Mouse (Mus musculus) gastrocnemius, postnatal 4 days (tissue): Measurements from ENCODE around the gene Adrm1. TPM values are rescaled to one million over a fixed set of nuclear protein-coding genes. Genes with fewer than 3 reads are reported as not detected.
A peak's percentile ranks its signal among the peaks of the same experiment; 100 is the strongest.
"Not testable (repeated sequence)": the region's sequence is repeated elsewhere in the genome, so short reads cannot be mapped to it uniquely, and the experiment has no call there.

Source experiments
- DNase-seq, 2 experiments: peaks; one replicate each; pipeline ENCODE4 v3.0.0; 2021 to 2022; ENCODE audit warnings: low spot score in 2 of 2, mixed read lengths in 2 of 2
- long read RNA-seq, 2 experiments: library from polyadenylated mRNA; stranded (forward); transcript quantifications; one replicate each; pipeline ENCODE4 v2.0.0; 2021
- total RNA-seq, 2 experiments: library from RNA; stranded (reverse); gene quantifications; 2 replicates each; pipeline ENCODE4 v1.2.3; 2021

The Adrm1 gene
- total RNA-seq, result 100 to 1,000 TPM; 113 to 131 TPM
- long read RNA-seq, experiment 1, transcript Adrm1-201 (10 exons, 1,535 nt), result major isoform, 208 of 246 reads
- long read RNA-seq, experiment 1, partial matches to known transcripts, result 6 of 246 reads
- long read RNA-seq, experiment 1, other reads (novel, unspliced or antisense), result 32 of 246 reads
- long read RNA-seq, experiment 2, full-length matches to known transcripts, result 226 of 276 reads
- long read RNA-seq, experiment 2, partial matches to known transcripts, result 16 of 276 reads
- long read RNA-seq, experiment 2, other reads (novel, unspliced or antisense), result 34 of 276 reads

GRCm38 (mm10) chr2:180170806-180171521 lies at the start of gene Adrm1:
TSS of gene Adrm1 (plus strand) at chr2:180171485.
- DNase-seq, result peak; percentile 96 to 97

GRCm38 (mm10) chr2:180124192-180124591 lies 47.1 kb upstream of the Adrm1 start:
- no peak for DNase-seq

GRCm38 (mm10) chr2:180126195-180126594 lies 45.1 kb upstream of the Adrm1 start:
- DNase-seq, result peak in 1 of 2 experiments; percentile 37

GRCm38 (mm10) chr2:180127675-180128074 lies 43.6 kb upstream of the Adrm1 start:
- no peak for DNase-seq

GRCm38 (mm10) chr2:180133231-180133630 lies 38.1 kb upstream of the Adrm1 start:
- no peak for DNase-seq

- no peak for DNase-seq
Observed at GRCm38 (mm10) chr2:180133911-180134310, 37.4 kb upstream of the Adrm1 start.

GRCm38 (mm10) chr2:180135414-180135813 lies 35.9 kb upstream of the Adrm1 start:
- DNase-seq, result no peak

- DNase-seq, result no peak
Observed at GRCm38 (mm10) chr2:180146091-180146490, 25.2 kb upstream of the Adrm1 start.

GRCm38 (mm10) chr2:180147379-180147778 lies 23.9 kb upstream of the Adrm1 start:
- no peak for DNase-seq

- no peak for DNase-seq
Observed at GRCm38 (mm10) chr2:180148551-180148950, 22.7 kb upstream of the Adrm1 start.

GRCm38 (mm10) chr2:180154796-180155195 lies 16.5 kb upstream of the Adrm1 start:
- DNase-seq, result no peak

- no peak for DNase-seq
Observed at GRCm38 (mm10) chr2:180158627-180159026, 12.7 kb upstream of the Adrm1 start.

GRCm38 (mm10) chr2:180165855-180166254 lies 5.4 kb upstream of the Adrm1 start:
- no peak for DNase-seq

GRCm38 (mm10) chr2:180166869-180167268 lies 4.4 kb upstream of the Adrm1 start:
- DNase-seq, result no peak

GRCm38 (mm10) chr2:180170151-180170805 lies 1.0 kb upstream of the Adrm1 start:
- DNase-seq, result no peak

GRCm38 (mm10) chr2:180171522-180172070 lies 311 bp downstream of the Adrm1 start:
- no peak for DNase-seq

- DNase-seq, result no peak
Observed at GRCm38 (mm10) chr2:180172152-180172551, 867 bp downstream of the Adrm1 start.

GRCm38 (mm10) chr2:180173163-180173562 lies 1.9 kb downstream of the Adrm1 start:
- DNase-seq, result no peak

- DNase-seq, result not testable (repeated sequence)
Observed at GRCm38 (mm10) chr2:180173711-180174110, 2.4 kb downstream of the Adrm1 start.

- no peak for DNase-seq
Observed at GRCm38 (mm10) chr2:180174121-180174520, 2.8 kb downstream of the Adrm1 start.

GRCm38 (mm10) chr2:180175725-180176124 lies 4.4 kb downstream of the Adrm1 start:
- DNase-seq, result no peak

GRCm38 (mm10) chr2:180181542-180181941 lies 10.3 kb downstream of the Adrm1 start:
- DNase-seq, result no peak
